Mouse (Mus musculus) lung, postnatal 0 days (tissue): ENCODE measurements at regions not wholly inside any gene's neighbourhood (a gene's known extent, or its start where the extent isn't known, plus 50 kb on each side); places are given as distances from the start of the nearest gene placed in this dataset.

Experiments
- CTCF ChIP-seq: IDR thresholded peaks from 2 replicates; pipeline ENCODE4 v1.5.1; 2016; ENCODE audit warnings: antibody characterized with exemption, mild to moderate bottlenecking
- EP300 ChIP-seq: IDR thresholded peaks from 2 replicates; pipeline ENCODE4 v1.6.1; 2016; ENCODE audit warnings: antibody characterized with exemption, mild to moderate bottlenecking, control low read depth

DNA sequence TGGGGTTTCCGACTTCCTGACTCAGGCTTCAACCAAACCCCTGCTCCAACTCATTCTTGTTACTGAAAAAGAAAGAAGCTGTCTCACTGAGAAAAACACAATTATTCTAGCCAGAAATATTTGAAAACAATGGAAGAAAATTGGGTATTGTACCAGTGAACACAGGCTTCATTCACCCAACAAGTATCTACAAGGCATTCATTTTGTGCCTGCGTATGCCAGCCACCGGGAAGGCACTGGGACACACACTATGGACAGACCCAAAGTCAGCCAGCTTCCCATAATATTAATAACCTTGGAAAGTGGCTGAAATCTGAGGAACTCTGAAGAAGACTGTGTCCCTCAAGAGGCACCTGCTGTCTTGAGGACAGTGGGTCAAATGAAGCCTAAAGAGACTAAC is 175.5 kb upstream of the Noct start:
- TF ChIP-seq CTCF (no peak), EP300 (no peak)
